Mouse (Mus musculus) heart, adult 2 months (tissue): Measurements from ENCODE around the gene Shisa8.

ENCODE experiments used
- CTCF ChIP-seq: fragments of 200-600 bp; IDR thresholded peaks from 2 replicates; pipeline ENCODE4 v1.8.1; 2022; ENCODE audit warnings: antibody characterized with exemption, mild to moderate bottlenecking, moderate library complexity
- EP300 ChIP-seq: fragments of 200-500 bp; IDR thresholded peaks from 2 replicates; pipeline ENCODE4 v1.6.1; 2011; ENCODE audit warnings: low read depth, low read length, control low read depth; ENCODE audit not compliant: insufficient read depth
- POLR2A ChIP-seq: fragments of 200-500 bp; IDR thresholded peaks from 2 replicates; pipeline ENCODE4 v1.6.1; 2011; ENCODE audit warnings: mild to moderate bottlenecking, low read depth, low read length, control low read depth; ENCODE audit not compliant: insufficient read depth

GRCm38 (mm10) chr15:82207105-82207459 lies 5.5 kb downstream of the Shisa8 start:
- no peak for TF ChIP-seq POLR2A
- no peak for TF ChIP-seq CTCF
- no peak for TF ChIP-seq EP300
